Mouse (Mus musculus) gastrocnemius, postnatal 4 days (tissue): ENCODE data around the gene Olfr1417. TPM values are rescaled to one million over a fixed set of nuclear protein-coding genes. Genes with fewer than 3 reads are reported as not detected.

Experiments used
- DNase-seq, 2 experiments: peaks; one replicate each; pipeline ENCODE4 v3.0.0; 2021 to 2022; ENCODE audit warnings: low spot score in 2 of 2, mixed read lengths in 2 of 2
- total RNA-seq, 2 experiments: library from RNA; stranded (reverse); gene quantifications; 2 replicates each; pipeline ENCODE4 v1.2.3; 2021

Gene Olfr1417
- total RNA-seq, 2 experiments from 2014 or later = not detected

- no peak for DNase-seq
These were observed 27.2 kb downstream of the Olfr1417 start for GRCm38 (mm10) chr19:11811688-11812365.

DNA sequence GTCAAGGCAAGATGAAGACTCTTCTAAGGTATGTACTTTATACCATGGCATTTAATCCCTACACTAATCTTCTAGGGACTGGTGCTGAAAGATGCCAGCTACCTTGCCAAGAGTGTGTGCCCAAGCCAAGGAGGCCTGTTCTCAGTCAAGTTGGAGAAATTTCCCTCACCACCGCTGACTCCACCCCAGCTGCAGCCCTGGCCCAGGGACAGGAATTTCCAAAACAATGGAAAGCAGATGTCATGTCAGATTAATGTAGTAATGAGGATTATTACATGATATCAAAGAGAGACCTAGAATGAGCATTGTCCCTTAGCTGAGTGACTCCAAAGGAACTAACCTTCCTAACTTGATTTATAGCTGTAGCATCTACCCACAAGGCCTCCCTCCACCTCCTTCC lies 28.2 kb downstream of the Olfr1417 start:
- no peak for DNase-seq

GRCm38 (mm10) chr19:11810003-11810758 lies 28.8 kb downstream of the Olfr1417 start:
- DNase-seq = no peak

DNA sequence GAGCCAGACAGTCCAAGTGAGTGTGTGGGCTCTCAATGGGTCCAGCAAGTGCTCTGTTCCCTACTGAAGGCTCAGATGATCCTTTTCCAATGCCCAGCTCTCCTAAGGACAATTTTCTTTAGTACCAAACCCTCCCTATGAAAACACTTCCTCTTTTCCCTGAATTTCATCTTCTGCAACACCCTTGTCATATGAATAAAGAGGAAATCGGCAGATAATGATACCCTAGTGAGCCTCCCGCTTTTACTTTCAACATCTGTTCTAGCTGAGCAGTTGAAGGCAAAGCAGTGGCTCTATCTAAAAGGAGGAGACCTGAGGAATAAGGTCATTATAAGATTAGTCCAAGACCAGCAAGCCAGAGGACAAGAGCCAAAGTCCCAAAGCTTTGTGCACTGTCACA lies 30.6 kb downstream of the Olfr1417 start:
- no peak for DNase-seq

DNA sequence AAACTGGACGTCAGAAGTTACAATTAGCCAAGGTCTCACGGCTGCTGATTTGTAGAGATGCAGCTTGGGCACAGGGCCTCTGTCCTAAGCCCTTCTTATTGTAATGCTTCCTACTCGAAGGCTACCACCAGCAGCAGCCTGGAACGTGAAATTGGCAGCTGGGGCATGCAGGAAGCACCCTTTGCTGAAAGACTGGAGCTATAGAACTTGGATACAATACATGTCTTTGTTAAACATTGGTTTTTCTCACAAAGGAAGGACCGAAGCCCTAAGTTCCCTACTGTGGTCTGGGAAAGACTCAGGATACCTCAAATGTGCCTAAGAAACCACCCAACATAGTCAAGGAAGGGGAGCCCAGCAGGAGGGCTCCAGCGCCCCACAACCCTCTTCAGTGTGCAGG lies 31.2 kb downstream of the Olfr1417 start:
- DNase-seq = no peak

DNA sequence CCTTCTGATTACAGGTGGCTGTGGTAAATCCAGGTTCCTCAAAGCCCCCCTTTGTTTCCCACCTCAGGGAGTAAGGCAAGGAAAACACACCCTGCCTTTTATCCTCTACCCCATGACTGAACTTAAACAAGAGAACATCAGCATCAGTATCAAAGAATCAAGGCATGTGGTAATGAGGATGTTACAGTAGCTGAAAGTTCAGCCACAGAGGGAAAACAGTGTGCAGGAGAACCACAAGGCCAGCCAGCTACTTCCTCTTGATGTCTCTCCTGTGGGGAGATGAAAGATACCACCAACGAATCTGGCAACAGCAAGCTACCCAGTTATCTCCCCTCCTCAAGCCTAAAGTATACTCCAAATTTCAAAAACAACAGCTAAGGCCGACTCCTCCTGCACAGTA lies 31.8 kb downstream of the Olfr1417 start:
- DNase-seq = no peak

DNA sequence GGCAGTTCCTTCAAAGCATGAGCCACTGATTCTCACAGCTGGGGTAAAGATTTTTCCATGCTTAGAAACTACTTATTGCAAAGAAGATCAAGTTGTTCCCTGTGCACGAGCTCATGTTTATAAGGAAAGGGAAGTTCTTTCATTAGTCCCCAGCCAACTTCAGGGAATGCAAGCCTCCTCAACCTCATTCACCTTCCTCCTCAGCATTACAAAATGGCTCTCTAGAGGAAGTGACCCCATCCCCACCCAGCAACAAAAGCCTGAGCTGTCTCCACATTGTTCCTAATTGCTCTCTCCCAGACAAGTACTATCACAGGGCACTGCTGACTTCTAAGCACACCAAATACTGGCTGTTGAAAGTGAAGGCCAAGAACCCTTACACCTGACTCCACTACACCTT lies 34.6 kb downstream of the Olfr1417 start:
- no peak for DNase-seq

- no peak for DNase-seq
These were observed 38.3 kb downstream of the Olfr1417 start for GRCm38 (mm10) chr19:11800531-11801315.

DNA sequence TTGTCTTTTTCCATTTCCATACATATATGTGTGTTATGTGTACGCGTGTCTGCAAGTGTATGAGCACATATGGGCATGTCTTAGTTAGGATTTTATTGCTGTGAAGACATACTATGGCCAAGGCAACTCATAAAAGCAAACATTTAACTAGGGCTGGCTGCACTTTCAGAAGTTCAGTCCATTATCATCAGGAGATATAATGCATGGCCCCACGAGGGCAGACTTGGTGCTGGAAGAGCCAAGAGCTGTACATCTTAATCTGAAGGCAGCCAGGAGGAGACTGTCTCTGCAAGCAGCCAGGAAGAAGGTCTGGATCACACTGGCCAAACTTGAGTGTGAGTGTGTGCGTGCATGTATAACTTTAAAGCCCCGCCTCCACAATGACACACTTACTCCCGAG lies 44.6 kb downstream of the Olfr1417 start:
- no peak for DNase-seq

DNA sequence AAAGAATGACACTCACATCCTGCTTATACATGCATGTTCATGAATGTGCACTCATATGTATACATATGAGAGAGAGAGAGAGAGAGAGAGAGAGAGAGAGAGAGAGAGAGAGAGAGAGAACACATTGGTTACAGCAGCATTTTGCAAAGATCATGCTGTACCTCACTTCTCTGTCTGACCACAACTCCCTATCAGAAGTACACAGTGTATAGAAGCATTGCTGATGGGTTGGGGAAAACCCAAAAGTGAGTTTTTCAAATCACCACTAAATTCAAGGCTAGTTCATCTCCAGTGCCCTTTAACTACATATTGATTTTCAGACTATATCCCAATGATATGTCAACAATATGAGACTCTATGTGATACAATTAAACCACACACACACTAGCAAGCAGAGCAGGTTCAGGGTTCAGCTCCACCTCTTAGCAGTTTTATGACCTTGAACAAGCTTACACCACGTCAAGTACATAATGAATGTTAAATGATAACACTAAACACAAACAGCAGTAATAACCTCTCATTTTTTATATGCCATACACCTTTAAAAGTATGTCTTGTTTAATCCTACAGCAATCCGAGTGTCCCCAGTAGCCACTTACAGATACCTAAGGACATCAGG lies 45.2 kb downstream of the Olfr1417 start:
- DNase-seq = no peak

DNA sequence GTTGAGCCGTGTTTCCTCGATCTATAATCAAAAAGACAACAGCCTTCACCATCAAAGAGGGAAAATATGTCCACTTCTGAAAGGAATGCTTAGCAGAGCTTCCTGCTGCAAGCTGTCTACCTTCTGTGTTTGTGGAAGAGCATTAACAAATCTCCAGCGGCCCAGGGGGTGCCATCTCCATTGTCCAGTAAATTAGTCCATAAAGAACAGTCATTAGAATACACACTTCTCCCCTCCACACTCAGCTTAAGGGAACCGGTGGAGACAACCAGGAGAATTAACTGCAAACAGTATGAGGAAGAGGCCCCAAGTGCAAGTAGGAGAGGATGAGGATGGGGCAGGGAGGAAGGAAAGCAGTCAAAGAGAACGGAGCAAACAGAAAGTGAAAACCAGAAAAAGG lies 47.2 kb downstream of the Olfr1417 start:
- DNase-seq = no peak

GRCm38 (mm10) chr19:11788876-11789275 lies 50.1 kb downstream of the Olfr1417 start:
- no peak for DNase-seq

- no peak for DNase-seq
These were observed 51.2 kb downstream of the Olfr1417 start for GRCm38 (mm10) chr19:11787826-11788225.

DNA sequence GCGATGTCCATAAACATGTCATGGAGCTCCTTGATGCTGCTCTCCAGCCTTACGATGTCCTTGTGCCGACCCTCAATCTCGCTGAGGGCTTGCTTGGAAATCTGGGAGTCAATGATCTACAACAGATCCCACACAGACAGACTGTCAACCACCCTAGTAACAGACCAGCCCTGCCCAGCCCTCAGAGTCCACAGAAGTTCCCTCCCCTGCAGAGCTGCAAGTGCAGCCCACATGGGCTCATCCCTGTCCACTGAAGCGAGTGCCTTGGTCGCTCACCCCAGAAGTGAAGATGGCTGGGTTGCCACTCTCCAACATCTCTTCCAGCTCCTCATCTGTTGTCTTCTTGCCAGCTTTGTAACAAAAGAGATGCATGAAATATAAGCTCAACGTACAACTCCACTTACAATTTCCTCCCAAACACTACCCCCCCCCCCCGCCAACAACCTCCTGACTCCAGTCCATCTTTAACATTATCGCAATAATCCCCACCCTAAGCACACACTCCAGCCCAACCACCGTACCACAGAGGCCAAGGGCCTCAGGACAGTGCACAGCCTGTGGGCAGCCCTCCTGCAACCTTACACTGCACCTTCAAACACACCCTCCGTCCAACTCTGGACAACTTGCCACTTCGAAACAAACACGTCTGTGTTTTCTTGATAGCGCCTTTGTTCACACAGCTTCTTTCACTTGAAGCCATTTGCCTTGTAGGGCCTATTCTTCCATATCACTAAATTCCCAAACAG lies 53.4 kb downstream of the Olfr1417 start:
- DNase-seq = no peak

DNA sequence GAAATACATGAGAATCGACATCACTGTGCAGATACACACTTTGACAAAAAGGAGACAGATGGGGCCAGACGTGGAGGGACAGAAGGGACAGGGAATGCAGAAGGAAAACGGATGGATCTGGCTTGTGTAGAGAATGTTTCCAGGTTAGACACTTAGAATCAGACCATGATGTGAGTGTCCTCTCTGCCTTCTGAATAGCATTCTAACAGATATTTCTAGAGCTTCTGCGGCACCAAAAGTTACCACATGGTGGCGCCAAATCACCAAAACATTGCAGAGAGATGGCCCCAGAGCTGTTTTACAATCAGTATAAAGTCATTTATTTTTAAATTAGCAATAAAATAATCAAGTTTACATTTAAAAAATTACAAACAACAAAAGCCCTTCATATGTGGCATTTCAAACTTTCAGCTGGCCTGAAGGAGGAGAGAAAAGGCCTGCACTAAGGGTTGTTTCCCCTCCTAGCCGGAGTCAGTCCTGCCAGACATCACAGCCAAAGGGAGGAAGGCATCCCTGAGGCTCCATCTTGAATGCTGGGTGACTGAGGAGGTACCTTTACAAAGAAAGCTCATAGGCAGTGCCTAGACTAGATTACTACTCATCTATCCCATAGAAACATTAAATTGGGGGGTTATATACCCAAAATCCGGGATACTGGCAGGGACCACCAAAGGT lies 61.7 kb downstream of the Olfr1417 start:
- DNase-seq = peak; percentile 25 to 47

Other genes with a start within 250 kb of the Olfr1417 start
- gene Ms4a6d, start 234.4 kb downstream of the Olfr1417 start, total RNA-seq = 1 to 10 TPM; 4.1 to 4.5 TPM
- gene Ms4a2, start 215.5 kb downstream of the Olfr1417 start, total RNA-seq = 1 to 10 TPM; 1.0 to 1.8 TPM
- not detected for gene Ms4a3, start 198.4 kb downstream of the Olfr1417 start, total RNA-seq
- not detected for gene Oosp2, start 178.7 kb downstream of the Olfr1417 start, total RNA-seq
- not detected for gene Oosp1, start 148.1 kb downstream of the Olfr1417 start, total RNA-seq
- gene Oosp3, start 142.2 kb downstream of the Olfr1417 start, total RNA-seq = not detected
- gene Gif, start 91.7 kb downstream of the Olfr1417 start, total RNA-seq = not detected
- 10 to 100 TPM; 40.0 to 40.7 TPM for gene Mrpl16, start 68.8 kb downstream of the Olfr1417 start, total RNA-seq
- 1 to 10 TPM; 1.2 to 2.1 TPM for gene Stx3, start 19.8 kb downstream of the Olfr1417 start, total RNA-seq
- not detected for gene Olfr1418, start 21.8 kb upstream of the Olfr1417 start, total RNA-seq
- gene Olfr1419, start 35.9 kb upstream of the Olfr1417 start, total RNA-seq = not detected
- gene Olfr1420, start 47.3 kb upstream of the Olfr1417 start, total RNA-seq = not detected
- gene Patl1, start 73.2 kb upstream of the Olfr1417 start, total RNA-seq = 10 to 100 TPM; 29.6 to 32.7 TPM
- 10 to 100 TPM; 80.6 to 85.0 TPM for gene Osbp, start 126.7 kb upstream of the Olfr1417 start, total RNA-seq
- gene Olfr1423, start 202.1 kb upstream of the Olfr1417 start, total RNA-seq = not detected
- gene Olfr1424, start 223.5 kb upstream of the Olfr1417 start, total RNA-seq = not detected
- gene Olfr1425, start 238.5 kb upstream of the Olfr1417 start, total RNA-seq = not detected